Mouse (Mus musculus) liver, embryonic 14.5 days (tissue): ENCODE results near the gene Tsc1.
A peak's percentile ranks its signal among the peaks of the same experiment; 100 is the strongest.

ENCODE experiments used
- CTCF ChIP-seq: IDR thresholded peaks from 2 replicates; pipeline ENCODE4 v1.5.1; 2016; ENCODE audit warnings: antibody characterized with exemption, low read depth, control low read depth
- EP300 ChIP-seq: IDR thresholded peaks from 2 replicates; pipeline ENCODE4 v1.6.1; 2016; ENCODE audit warnings: antibody characterized with exemption, low read depth

DNA sequence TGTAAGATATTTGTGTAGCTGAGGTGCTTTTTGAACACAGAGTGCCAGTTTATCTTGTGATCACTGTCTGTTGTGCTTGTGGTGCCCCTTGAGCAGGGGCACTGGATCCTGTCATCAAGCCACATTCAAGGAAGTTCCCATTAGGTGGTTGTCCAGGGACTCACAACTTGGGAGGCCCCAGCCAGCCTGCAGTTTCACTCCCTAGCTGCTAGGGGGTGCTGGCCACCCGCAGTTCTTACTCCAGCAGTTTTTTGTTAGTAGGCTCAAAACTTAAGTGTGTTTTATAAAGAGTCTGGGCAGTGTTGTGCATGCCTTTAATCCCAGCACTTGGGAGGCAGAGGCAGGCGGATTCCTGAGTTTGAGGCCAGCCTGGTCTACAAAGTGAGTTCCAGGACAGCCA is 13.3 kb downstream of the Tsc1 start:
- TF ChIP-seq EP300 (no peak), CTCF (peak; percentile 80)
